Mouse (Mus musculus) stomach, postnatal 0 days (tissue): Measurements from ENCODE around the gene Sbf2.

Source experiments
- CTCF ChIP-seq: IDR thresholded peaks from 2 replicates; pipeline ENCODE4 v1.5.1; 2016; ENCODE audit warnings: antibody characterized with exemption, low read depth, mild to moderate bottlenecking, moderate library complexity
- EP300 ChIP-seq: optimal IDR thresholded peaks from 2 replicates; pipeline ENCODE3; 2016; ENCODE audit warnings: antibody characterized with exemption

GRCm38 (mm10) chr7:110635929-110636328 lies 21.2 kb upstream of the Sbf2 start:
- no peak for TF ChIP-seq CTCF
- no peak for TF ChIP-seq EP300
